Mouse (Mus musculus): ENCODE data around the gene Fis1.
A peak's percentile ranks its signal among the peaks of the same experiment; 100 is the strongest.

DNA sequence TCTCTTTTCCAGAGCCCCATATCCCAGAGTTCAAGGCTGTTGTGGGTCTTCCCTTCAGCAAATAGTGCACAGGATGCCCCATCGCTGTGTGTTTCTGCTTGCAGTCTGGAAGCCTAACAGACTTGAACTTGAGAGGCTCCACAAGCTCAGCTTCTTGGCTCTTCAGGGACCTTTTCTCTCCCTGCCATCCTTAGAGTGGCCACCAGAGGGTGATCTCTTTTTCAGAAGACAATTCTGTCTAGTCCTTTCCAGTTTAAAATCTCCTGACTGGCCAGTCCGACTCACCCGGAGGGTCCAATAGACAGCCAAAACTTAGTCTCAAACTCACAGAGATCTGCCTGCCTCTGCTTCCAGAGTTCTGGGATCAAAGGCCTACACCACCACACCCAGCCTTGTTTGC, 56.9 kb downstream of the Fis1 start:
- TF ChIP-seq CTCF (IDR thresholded peaks at IDR 0.05) (peak; percentile 83), POLR2A (IDR thresholded peaks at IDR 0.05; ENCODE audit: insufficient read depth, low read depth, low read length) (no peak), EP300 (IDR thresholded peaks at IDR 0.05; ENCODE audit: insufficient read depth, low read depth, low read length) (no peak)
